Mouse (Mus musculus) thymus, adult 2 months (tissue): ENCODE results near the gene Tom1l2.

Experiments used
- CTCF ChIP-seq: fragments of 200-500 bp; IDR thresholded peaks from 2 replicates; pipeline ENCODE4 v1.5.1; 2012; ENCODE audit warnings: mild to moderate bottlenecking, control low read depth, low read length, moderate library complexity, borderline replicate concordance; ENCODE audit not compliant: control insufficient read depth, poor library complexity, insufficient read depth; ENCODE audit errors: extremely low read depth
- POLR2A ChIP-seq: fragments of 200-500 bp; IDR thresholded peaks from 2 replicates; pipeline ENCODE4 v1.6.1; 2012; ENCODE audit warnings: mild to moderate bottlenecking, low read length, control low read depth, moderate library complexity; ENCODE audit not compliant: control insufficient read depth, poor library complexity, insufficient read depth; ENCODE audit errors: extremely low read depth

- no peak for TF ChIP-seq POLR2A
- 0 out of 2 replicates have a peak, but pooled peaks have one; percentile 9 for TF ChIP-seq CTCF
Observed at GRCm38 (mm10) chr11:60187070-60187469, 165.6 kb downstream of the Tom1l2 start.
